Mouse (Mus musculus) small intestine, adult 2 months (tissue): Measurements from ENCODE around the gene Rpl23.

Experiments
- CTCF ChIP-seq: fragments of 200-500 bp; IDR thresholded peaks from 2 replicates; pipeline ENCODE4 v1.5.1; 2012; ENCODE audit warnings: low read depth, mild to moderate bottlenecking, control low read depth, inconsistent platforms, low read length, moderate library complexity, mixed read lengths; ENCODE audit not compliant: insufficient replicate concordance, insufficient read length; ENCODE audit errors: extremely low read depth
- POLR2A ChIP-seq: fragments of 200-500 bp; IDR thresholded peaks from 2 replicates; pipeline ENCODE4 v1.6.1; 2012; ENCODE audit warnings: low read depth, mild to moderate bottlenecking, control low read depth, inconsistent platforms, low read length, moderate library complexity

- TF ChIP-seq POLR2A (no peak), CTCF (no peak)
Measured at GRCm38 (mm10) chr11:97779968-97780701, 2.1 kb downstream of the Rpl23 start.
